Mouse (Mus musculus) ES-Bruce4 (cell line): ENCODE measurements around the gene Exph5. TPM values are rescaled to one million over a fixed set of nuclear protein-coding genes. Genes with fewer than 3 reads are reported as not detected.

Source experiments
- H3K27ac ChIP-seq: 2 replicates; pipeline ENCODE4 v1.5.1; 2012; ENCODE audit warnings: low read length, inconsistent platforms; ENCODE audit not compliant: insufficient read depth
- H3K27me3 ChIP-seq: 2 replicates; pipeline ENCODE4 v1.6.1; 2012; ENCODE audit warnings: mild to moderate bottlenecking, low read length, inconsistent platforms; ENCODE audit not compliant: control insufficient read depth, poor library complexity, insufficient read depth, severe bottlenecking
- H3K36me3 ChIP-seq: 2 replicates; pipeline ENCODE4 v1.6.1; 2012; ENCODE audit warnings: inconsistent platforms, mild to moderate bottlenecking, low read length, moderate library complexity; ENCODE audit not compliant: control insufficient read depth, poor library complexity, insufficient read depth, severe bottlenecking
- H3K4me1 ChIP-seq: one replicate; pipeline ENCODE4 v1.8.1; 2011; ENCODE audit warnings: low read length; ENCODE audit not compliant: control insufficient read depth, insufficient read depth
- H3K4me3 ChIP-seq: 2 replicates; pipeline ENCODE4 v1.5.1; 2011; ENCODE audit warnings: low read depth, mild to moderate bottlenecking, low read length
- H3K9ac ChIP-seq: 2 replicates; pipeline ENCODE4 v1.6.1; 2012; ENCODE audit warnings: low read depth, mild to moderate bottlenecking, inconsistent platforms; ENCODE audit not compliant: poor library complexity, severe bottlenecking
- H3K9me3 ChIP-seq: replicated peaks from 2 replicates; pipeline ENCODE4 v1.6.1; 2012; ENCODE audit warnings: mild to moderate bottlenecking, low read length, inconsistent platforms; ENCODE audit not compliant: control insufficient read depth, poor library complexity, insufficient read depth, severe bottlenecking
- CTCF ChIP-seq: IDR thresholded peaks from one replicate; pipeline ENCODE4 v1.8.1; 2011; ENCODE audit warnings: low read depth, low read length
- EP300 ChIP-seq: IDR thresholded peaks from 2 replicates; pipeline ENCODE4 v1.6.1; 2011; ENCODE audit warnings: low read depth, low read length; ENCODE audit not compliant: insufficient read depth
- POLR2A ChIP-seq: IDR thresholded peaks from one replicate; pipeline ENCODE4 v1.8.1; 2011; ENCODE audit warnings: low read length; ENCODE audit not compliant: insufficient read depth
- polyA plus RNA-seq: library from polyadenylated mRNA; stranded (reverse); fragments of >200 nt; gene quantifications from 2 replicates; pipeline ENCODE4 v1.2.4, GENCODE M21; 2011; ENCODE audit warnings: low read depth; ENCODE audit not compliant: missing spikeins, insufficient read depth, insufficient read length

Exph5 gene
- polyA plus RNA-seq, 1 experiment: 0.40 TPM

GRCm38 (mm10) chr9:53272714-53273113 lies 28.8 kb upstream of the Exph5 start:
- Histone ChIP-seq H3K27me3 (no peaks in the 10 kb centered on the region), H3K9ac (no peak overlapping the region), H3K4me1 (no peaks in the 10 kb centered on the region), H3K4me3 (no peak overlapping the region), H3K9me3 (no peaks in the 10 kb centered on the region), H3K36me3 (no peaks in the 10 kb centered on the region), H3K27ac (no peak overlapping the region)
- TF ChIP-seq EP300: no peak
- no peak for TF ChIP-seq CTCF
- TF ChIP-seq POLR2A: no peak

- no peaks in the 10 kb centered on the region for H3K9me3 ChIP-seq
- no peaks in the 10 kb centered on the region for H3K27me3 ChIP-seq
- TF ChIP-seq POLR2A: no peak
- no peak for TF ChIP-seq EP300
- TF ChIP-seq CTCF: no peak
- H3K4me3 ChIP-seq: no peak overlapping the region
- H3K9ac ChIP-seq: no peak overlapping the region
- no peaks in the 10 kb centered on the region for H3K4me1 ChIP-seq
- H3K36me3 ChIP-seq: no peaks in the 10 kb centered on the region
- H3K27ac ChIP-seq: no peak overlapping the region
Observed at GRCm38 (mm10) chr9:53276381-53276780, 25.1 kb upstream of the Exph5 start.

GRCm38 (mm10) chr9:53278997-53279396 lies 22.5 kb upstream of the Exph5 start:
- no peak for TF ChIP-seq POLR2A
- TF ChIP-seq EP300: no peak
- no peak for TF ChIP-seq CTCF
- no peaks in the 10 kb centered on the region for H3K4me1 ChIP-seq
- H3K27ac ChIP-seq: no peak overlapping the region

GRCm38 (mm10) chr9:53286793-53287192 lies 14.7 kb upstream of the Exph5 start:
- no peaks in the 10 kb centered on the region for H3K9me3 ChIP-seq
- no peak overlapping the region for H3K9ac ChIP-seq
- no peaks in the 10 kb centered on the region for H3K4me1 ChIP-seq
- H3K27ac ChIP-seq: no peak overlapping the region
- TF ChIP-seq POLR2A (no peak), EP300 (no peak), CTCF (no peak)
- H3K27me3 ChIP-seq: no peaks in the 10 kb centered on the region
- no peak overlapping the region for H3K4me3 ChIP-seq
- H3K36me3 ChIP-seq: no peaks in the 10 kb centered on the region

More at GRCm38 (mm10) chr9:53278997-53279396, 22.5 kb upstream of the Exph5 start:
- no peak overlapping the region for H3K4me3 ChIP-seq
- H3K9ac ChIP-seq: no peak overlapping the region
- H3K27me3 ChIP-seq: no peaks in the 10 kb centered on the region
- H3K9me3 ChIP-seq: no peaks in the 10 kb centered on the region
- no peaks in the 10 kb centered on the region for H3K36me3 ChIP-seq

- no peaks in the 10 kb centered on the region for H3K36me3 ChIP-seq
- H3K27ac ChIP-seq: no peak overlapping the region
- no peak overlapping the region for H3K9ac ChIP-seq
- H3K27me3 ChIP-seq: no peaks in the 10 kb centered on the region
- no peak overlapping the region for H3K4me3 ChIP-seq
- TF ChIP-seq CTCF: no peak
- no peak for TF ChIP-seq EP300
- no peak for TF ChIP-seq POLR2A
- no peaks in the 10 kb centered on the region for H3K9me3 ChIP-seq
- H3K4me1 ChIP-seq: no peaks in the 10 kb centered on the region
Observed at GRCm38 (mm10) chr9:53290006-53290405, 11.5 kb upstream of the Exph5 start.

GRCm38 (mm10) chr9:53292833-53293232 lies 8.6 kb upstream of the Exph5 start:
- H3K9ac ChIP-seq: no peak overlapping the region
- no peaks in the 10 kb centered on the region for H3K27me3 ChIP-seq
- H3K4me3 ChIP-seq: no peak overlapping the region
- no peaks in the 10 kb centered on the region for H3K4me1 ChIP-seq
- H3K9me3 ChIP-seq: no peaks in the 10 kb centered on the region
- H3K36me3 ChIP-seq: no peaks in the 10 kb centered on the region
- no peak for TF ChIP-seq POLR2A
- no peak overlapping the region for H3K27ac ChIP-seq
